Mouse (Mus musculus) T-cell, adult 2 months (primary cell): ENCODE measurements around the gene Dab1.

ENCODE experiments used
- DNase-seq: peaks from one replicate; pipeline ENCODE4 v3.0.0; 2022; ENCODE audit warnings: low spot score

Gene Dab1

GRCm38 (mm10) chr4:104384704-104385103 lies 765.5 kb downstream of the Dab1 start:
- no peak for DNase-seq

- no peak for DNase-seq
These were observed 766.1 kb downstream of the Dab1 start for GRCm38 (mm10) chr4:104385272-104385671.

GRCm38 (mm10) chr4:104395515-104395914 lies 776.4 kb downstream of the Dab1 start:
- DNase-seq, result no peak

GRCm38 (mm10) chr4:104396095-104396494 lies 776.9 kb downstream of the Dab1 start:
- DNase-seq, result no peak

- no peak for DNase-seq
These were observed 780.1 kb downstream of the Dab1 start for GRCm38 (mm10) chr4:104399106-104399730.

GRCm38 (mm10) chr4:104404099-104404498 lies 784.9 kb downstream of the Dab1 start:
- no peak for DNase-seq

- no peak for DNase-seq
These were observed 791.8 kb downstream of the Dab1 start for GRCm38 (mm10) chr4:104410922-104411321.

GRCm38 (mm10) chr4:104415482-104415881 lies 796.3 kb downstream of the Dab1 start:
- no peak for DNase-seq

- DNase-seq, result no peak
These were observed 799.2 kb downstream of the Dab1 start for GRCm38 (mm10) chr4:104418354-104418753.

- DNase-seq, result no peak
These were observed 802.0 kb downstream of the Dab1 start for GRCm38 (mm10) chr4:104420983-104421680.

- DNase-seq, result no peak
These were observed 810.0 kb downstream of the Dab1 start for GRCm38 (mm10) chr4:104429127-104429526.

GRCm38 (mm10) chr4:104431231-104431855 lies 812.2 kb downstream of the Dab1 start:
- no peak for DNase-seq

GRCm38 (mm10) chr4:104432150-104432549 lies 813.0 kb downstream of the Dab1 start:
- DNase-seq, result no peak

- no peak for DNase-seq
These were observed 816.6 kb downstream of the Dab1 start for GRCm38 (mm10) chr4:104435736-104436135.

GRCm38 (mm10) chr4:104436411-104436810 lies 817.3 kb downstream of the Dab1 start:
- DNase-seq, result no peak

- no peak for DNase-seq
These were observed 819.6 kb downstream of the Dab1 start for GRCm38 (mm10) chr4:104438730-104439129.

GRCm38 (mm10) chr4:104439641-104440040 lies 820.5 kb downstream of the Dab1 start:
- DNase-seq, result no peak

- DNase-seq, result no peak
These were observed 824.0 kb downstream of the Dab1 start for GRCm38 (mm10) chr4:104442925-104443747.

- no peak for DNase-seq
These were observed 824.6 kb downstream of the Dab1 start for GRCm38 (mm10) chr4:104443775-104444174.

- DNase-seq, result no peak
These were observed 825.8 kb downstream of the Dab1 start for GRCm38 (mm10) chr4:104444985-104445384.

- DNase-seq, result no peak
These were observed 829.0 kb downstream of the Dab1 start for GRCm38 (mm10) chr4:104448199-104448598.

- DNase-seq, result no peak
These were observed 831.5 kb downstream of the Dab1 start for GRCm38 (mm10) chr4:104450645-104451044.
